Mouse (Mus musculus) G1E-ER4 (cell line): ENCODE measurements around the gene Tmco4. TPM values are rescaled to one million over a fixed set of nuclear protein-coding genes. Genes with fewer than 3 reads are reported as not detected.

ENCODE experiments used
- GATA1 ChIP-seq: IDR thresholded peaks from one replicate; pipeline ENCODE4 v1.8.0; 2012; ENCODE audit warnings: low read length, inconsistent platforms
- polyA plus RNA-seq: library from polyadenylated mRNA; stranded (reverse); fragments of >175 nt; gene quantifications from 2 replicates; pipeline ENCODE4 v1.2.3, GENCODE M21; 2012

The Tmco4 gene
- 16.4 and 20.4 TPM in 2 replicates for polyA plus RNA-seq

- TF ChIP-seq GATA1 = no peak
These were observed at the start of gene Tmco4 for GRCm38 (mm10) chr4:138972827-138973718. TSS of gene Tmco4 (plus strand) at chr4:138972888.

DNA sequence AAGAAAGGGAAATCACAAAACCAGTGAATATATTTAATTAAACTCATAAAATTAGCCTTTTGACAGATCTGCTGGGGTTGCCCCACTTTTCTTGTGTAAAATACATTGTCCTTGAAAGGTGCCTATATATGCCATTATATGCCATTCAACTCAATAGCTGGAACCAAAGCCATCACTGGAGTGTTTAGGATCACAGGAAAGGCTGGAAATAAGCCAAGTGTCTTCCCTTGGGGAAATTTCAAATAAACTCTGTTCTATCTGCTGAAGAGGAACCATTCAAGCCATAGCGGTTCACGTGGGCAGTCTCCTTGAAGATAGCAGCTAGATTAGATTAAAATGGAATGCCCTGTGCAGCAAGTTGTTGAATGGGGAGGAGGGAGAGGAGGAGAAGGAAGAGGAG lies 47.1 kb upstream of the Tmco4 start:
- no peak for TF ChIP-seq GATA1

- no peak for TF ChIP-seq GATA1
These were observed 38.8 kb upstream of the Tmco4 start for GRCm38 (mm10) chr4:138933862-138934261.

DNA sequence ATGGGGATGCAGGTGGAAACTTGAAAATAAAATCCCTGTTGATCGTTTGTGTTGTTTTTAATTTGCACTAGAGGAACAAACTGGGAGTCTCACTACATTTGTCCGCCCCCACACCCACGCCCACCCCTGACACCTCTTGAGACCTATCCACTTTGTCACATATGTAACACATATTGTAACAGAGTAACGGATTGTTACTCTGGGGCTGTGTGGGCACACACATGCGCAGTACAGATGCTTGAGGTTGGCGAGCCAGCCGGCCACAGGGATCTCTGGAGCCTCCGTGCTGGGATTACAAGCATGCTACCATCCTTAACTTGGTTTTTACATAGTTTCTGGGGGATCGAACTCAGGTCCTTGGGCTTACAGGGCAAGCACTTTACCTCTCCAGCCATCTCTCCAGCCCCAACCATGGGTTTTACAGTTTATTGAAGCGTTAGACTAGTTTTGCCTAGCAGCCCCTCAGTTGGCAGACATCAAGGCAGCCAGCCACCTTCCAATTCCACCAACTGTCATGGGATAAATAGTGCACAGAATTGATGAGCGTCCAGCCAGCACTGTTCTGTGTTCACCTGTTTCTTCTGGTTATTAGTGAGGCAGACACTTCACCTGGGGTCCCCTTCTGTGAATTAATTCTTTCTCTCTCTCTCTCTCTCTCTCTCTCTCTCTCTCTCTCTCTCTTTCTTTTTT lies 38.1 kb upstream of the Tmco4 start:
- TF ChIP-seq GATA1 = no peak

DNA sequence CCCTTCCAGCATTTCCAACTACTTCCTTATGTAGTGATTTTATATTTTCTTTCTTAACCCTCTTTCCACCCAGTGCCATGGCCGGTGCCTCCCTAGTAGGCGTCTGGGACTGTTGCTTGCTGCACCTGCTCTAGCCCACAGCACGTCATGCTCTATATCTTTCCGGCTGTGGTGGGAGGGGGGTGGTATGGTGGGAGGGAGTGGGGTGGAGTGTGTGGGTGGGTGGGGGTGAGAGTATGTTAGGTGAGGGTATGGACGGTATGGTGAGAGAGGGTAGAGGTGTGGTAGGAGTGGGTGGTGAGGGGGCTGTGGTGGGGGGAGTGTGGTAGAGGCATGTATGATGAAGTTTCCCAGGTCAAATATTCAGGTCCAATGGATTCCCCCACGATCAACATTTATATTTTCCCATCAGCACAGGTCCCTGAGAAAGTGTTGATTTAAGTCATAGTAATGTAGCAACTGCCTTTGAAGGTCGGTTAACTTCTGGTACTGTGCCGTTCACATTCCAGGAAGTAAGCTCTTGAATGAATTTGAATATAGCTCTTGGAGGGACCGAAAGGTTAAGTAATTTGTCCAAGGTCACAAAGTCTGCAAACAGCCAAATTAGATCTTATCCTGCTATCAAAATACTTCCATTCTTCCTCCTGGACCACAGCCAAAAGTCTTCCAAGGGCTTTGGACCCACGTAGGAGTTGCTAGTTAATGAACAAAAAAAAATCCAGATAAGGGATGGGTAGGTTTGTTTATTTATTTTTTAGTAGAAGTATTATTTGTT lies 34.0 kb upstream of the Tmco4 start:
- TF ChIP-seq GATA1 = no peak

DNA sequence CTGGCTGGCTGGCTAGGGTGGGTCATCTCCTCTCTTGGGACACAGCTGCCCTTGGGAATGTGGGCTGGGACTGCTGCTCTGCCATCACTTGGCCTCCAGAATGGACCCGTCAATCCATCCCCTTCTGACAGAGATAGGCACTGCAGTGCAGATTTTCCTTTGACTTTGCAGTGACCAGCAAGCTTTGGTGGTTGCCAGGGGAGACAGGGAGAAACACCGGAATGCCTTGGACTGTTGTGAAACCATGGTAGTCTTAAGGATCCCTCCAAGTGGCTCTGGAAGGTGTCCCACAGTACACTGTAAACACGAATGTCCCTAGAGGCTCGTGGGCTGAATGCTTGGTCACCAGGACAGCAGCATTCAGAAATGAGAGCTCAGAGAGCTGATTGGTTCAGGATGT lies 33.2 kb upstream of the Tmco4 start:
- TF ChIP-seq GATA1 = no peak

- TF ChIP-seq GATA1 = no peak
These were observed 31.3 kb upstream of the Tmco4 start for GRCm38 (mm10) chr4:138941401-138941800.

- no peak for TF ChIP-seq GATA1
These were observed 30.7 kb upstream of the Tmco4 start for GRCm38 (mm10) chr4:138941966-138942365.

DNA sequence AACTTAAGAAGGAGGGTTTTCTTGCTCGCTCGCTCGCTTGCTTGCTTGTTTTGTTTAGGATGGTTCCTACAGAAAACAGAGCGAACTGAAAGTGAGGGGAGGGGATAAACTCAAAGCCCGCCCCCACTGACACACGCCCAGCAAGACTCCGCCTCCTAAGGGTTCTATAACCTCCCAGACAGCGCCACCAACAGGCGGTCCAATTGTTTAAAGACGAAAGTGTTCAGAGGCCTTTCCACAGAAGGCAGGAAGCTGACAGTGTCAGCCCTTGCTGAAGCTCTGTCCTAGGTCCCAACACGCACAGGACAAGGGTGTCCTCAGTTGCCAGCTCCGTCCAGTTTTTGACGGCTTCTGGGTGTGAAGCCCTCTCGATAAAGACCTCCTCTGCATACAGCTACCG lies 29.0 kb upstream of the Tmco4 start:
- no peak for TF ChIP-seq GATA1

GRCm38 (mm10) chr4:138948257-138948656 lies 24.4 kb upstream of the Tmco4 start:
- no peak for TF ChIP-seq GATA1

- TF ChIP-seq GATA1 = no peak
These were observed 14.1 kb upstream of the Tmco4 start for GRCm38 (mm10) chr4:138958612-138959011.

DNA sequence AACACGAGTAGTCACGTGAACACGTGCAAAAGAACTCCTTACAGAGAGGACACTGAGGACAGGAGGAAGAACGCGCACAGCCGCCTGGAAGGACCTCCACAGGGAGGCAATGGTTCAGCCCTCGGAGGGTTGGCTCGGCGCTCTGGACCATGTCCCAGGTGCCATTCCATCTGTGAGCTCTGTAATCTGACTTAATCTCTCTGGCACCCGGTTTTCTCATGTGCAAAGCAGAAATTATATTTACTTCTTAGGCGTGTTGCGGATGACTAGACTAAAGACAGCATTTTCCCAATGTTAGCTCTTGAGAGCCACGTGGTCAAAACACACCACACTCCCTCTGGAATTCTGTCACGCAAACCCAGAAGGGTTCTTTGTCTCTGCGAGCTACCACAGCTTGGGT lies 13.6 kb upstream of the Tmco4 start:
- no peak for TF ChIP-seq GATA1

DNA sequence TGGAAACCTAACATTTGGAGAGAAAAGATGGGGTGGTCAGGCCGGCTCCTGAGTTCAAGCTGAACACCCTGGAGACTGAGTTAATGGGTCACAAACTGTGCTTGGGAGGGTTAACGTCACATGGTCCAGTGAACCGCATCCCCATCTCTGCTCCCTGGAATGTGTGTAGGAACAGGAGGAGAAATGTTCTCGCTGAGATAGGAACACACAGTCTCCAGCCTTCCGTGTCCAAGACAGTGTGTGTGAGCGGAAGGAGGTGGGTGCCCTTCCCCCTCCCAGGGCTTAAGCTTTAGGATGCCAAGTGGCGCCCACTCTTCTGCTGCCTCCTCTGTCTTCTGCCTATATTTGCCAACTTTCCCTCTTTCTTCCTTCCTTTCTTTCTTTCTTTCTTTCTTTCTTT lies 12.8 kb upstream of the Tmco4 start:
- TF ChIP-seq GATA1 = no peak

- TF ChIP-seq GATA1 = no peak
These were observed 10.0 kb upstream of the Tmco4 start for GRCm38 (mm10) chr4:138962719-138963118.

DNA sequence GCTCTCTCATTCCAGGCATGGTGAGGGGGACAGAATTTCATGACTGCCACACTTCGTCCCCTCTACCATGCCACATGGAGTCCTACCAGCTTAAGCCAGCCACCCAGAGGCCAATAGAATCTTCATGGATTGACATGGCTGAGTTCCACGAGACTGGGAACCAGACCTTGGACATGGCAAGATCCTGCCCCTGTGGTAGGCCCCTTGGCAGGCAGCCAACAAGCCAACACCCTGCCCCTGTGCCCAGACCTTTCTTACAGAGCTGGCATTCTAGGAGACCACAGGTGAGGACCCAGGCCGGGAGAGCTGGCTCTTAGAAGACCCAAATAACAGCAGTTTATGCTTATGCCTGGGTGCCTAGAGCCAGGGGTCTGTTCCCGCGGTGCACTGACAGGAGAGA lies 6.8 kb upstream of the Tmco4 start:
- no peak for TF ChIP-seq GATA1

DNA sequence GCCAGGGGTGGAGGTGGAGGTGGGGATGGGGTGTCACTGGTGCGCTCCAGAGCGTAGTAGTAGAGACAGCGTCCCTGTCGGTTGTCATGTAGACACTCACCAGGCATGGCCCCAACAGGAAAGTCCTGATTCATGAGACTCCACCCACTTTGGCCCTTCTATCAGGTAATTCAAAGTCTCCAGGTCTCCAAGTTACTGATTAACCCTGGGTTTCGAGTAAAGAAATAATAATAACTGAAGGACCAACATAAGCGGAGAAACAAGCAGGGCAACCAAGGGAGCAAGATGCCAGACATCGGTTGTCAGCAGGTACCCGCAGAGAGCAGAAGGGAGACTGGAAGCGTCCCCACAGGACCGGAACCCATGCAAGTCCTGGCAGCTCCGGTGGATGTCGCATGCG lies 5.8 kb upstream of the Tmco4 start, which contains the start of gene Rnf186:
Rnf186 (plus strand) TSS at position 247 of the 400 bp plus-strand sequence.
- TF ChIP-seq GATA1 = no peak
